Mouse (Mus musculus): ENCODE results near the gene Nxpe2. TPM values are rescaled to one million over a fixed set of nuclear protein-coding genes. Genes with fewer than 3 reads are reported as not detected.
"Not testable (repeated sequence)": the region's sequence is repeated elsewhere in the genome, so short reads cannot be mapped to it uniquely, and the experiment has no call there.

The Nxpe2 gene
- polyA plus RNA-seq, 1 experiment from 2014 or later: 0.60 TPM

DNA sequence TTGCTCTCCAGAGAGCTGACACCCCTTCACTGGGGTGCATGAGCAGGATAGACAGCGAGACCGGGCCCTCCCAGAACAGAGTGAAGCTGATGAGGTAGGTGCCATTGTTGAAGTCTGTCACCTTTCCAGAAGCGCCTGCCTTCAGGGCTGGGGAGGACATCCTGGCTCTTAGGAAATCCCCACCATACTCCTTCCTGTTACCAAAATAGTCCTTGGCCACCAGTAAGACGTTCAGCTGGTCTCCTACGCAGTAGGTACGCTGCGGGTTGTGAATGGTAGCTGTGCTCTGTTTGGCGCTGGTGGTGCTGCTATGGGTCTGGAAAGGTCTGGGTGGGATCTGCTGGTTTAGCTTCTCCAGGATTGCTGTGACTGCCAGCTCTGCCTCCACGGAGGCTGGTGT, 26.9 kb downstream of the Nxpe2 start:
- Histone ChIP-seq H3K4me2 (ENCODE audit: low read length) (no peak overlapping the region), H3K36me3 (ENCODE audit: control insufficient read depth, insufficient read depth, low read length) (no peaks in the 10 kb centered on the region), H3K4me3 (ENCODE audit: low read depth, low read length) (no peak overlapping the region), H3K9me3 (ENCODE audit: control insufficient read depth, low read length) (no peaks in the 10 kb centered on the region), H3K4me1 (replicated peaks; ENCODE audit: control insufficient read depth, insufficient read depth, low read length) (no peaks in the 10 kb centered on the region), H3K27ac (ENCODE audit: low read depth) (no peak overlapping the region), H3K9ac (ENCODE audit: low read length) (no peak overlapping the region), H3K27me3 (replicated peaks; ENCODE audit: control insufficient read depth, insufficient read depth, low read length) (no peaks in the 10 kb centered on the region)
- no peak for ATAC-seq (replicated peaks; ENCODE audit: low FRiP score, low TSS enrichment, low read depth)
- no peak for DNase-seq (ENCODE audit: low spot score)
- 82% methylated on average over 9 of the region's 9 CpGs for WGBS

DNA sequence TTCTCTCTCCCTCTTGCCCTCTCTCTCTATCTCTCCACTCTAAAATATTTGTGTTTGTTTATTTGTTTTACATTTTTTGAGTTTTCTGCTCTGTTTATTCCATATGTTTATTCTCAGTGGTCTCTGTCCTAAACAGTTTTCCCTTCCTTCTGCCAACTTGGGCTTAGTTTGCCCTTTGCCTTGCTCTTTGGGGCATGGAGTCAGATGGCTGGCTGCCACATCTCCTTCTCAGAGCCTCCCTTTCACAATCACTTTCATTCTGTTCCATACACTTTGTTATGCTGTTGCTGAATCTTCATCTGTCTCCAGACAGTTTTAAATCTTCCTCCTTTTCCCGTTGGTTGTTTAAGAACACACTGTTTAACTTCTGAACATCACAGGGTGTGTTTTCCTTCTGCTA, 37.4 kb downstream of the Nxpe2 start:
- 84% methylated on average over 1 of the region's 1 CpGs for WGBS
- no peak for DNase-seq (ENCODE audit: low spot score)

DNA sequence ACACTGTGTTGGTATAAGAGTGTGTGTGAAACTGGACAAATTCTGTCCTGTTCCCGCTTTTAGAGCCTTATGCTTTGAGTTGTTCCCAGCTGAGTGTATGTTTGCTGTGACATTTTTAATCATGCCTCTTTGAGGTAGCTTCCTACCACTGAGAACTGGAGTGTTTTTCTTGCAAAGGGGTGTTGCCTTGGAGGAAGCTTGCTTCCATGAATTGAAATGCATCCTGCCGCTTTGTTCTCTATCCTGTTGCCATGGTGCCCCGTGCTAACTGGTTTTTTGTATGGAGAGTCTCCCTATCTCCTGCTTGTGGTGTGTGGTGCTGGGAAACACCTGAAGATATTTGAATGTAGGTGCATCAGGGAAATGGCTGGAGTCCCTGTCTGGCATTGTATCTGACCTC, 39.1 kb downstream of the Nxpe2 start:
- Histone ChIP-seq H3K36me3 (ENCODE audit: control insufficient read depth, insufficient read depth, low read length) (no peaks in the 10 kb centered on the region), H3K4me1 (replicated peaks; ENCODE audit: control insufficient read depth, insufficient read depth, low read length) (no peaks in the 10 kb centered on the region), H3K9ac (ENCODE audit: low read length) (no peak overlapping the region), H3K9me3 (ENCODE audit: control insufficient read depth, low read length) (no peaks in the 10 kb centered on the region), H3K27ac (ENCODE audit: low read depth) (no peak overlapping the region; the same call in 1 of the 2 replicates), H3K4me2 (ENCODE audit: low read length) (no peak overlapping the region), H3K27me3 (replicated peaks; ENCODE audit: control insufficient read depth, insufficient read depth, low read length) (no peaks in the 10 kb centered on the region), H3K4me3 (ENCODE audit: low read depth, low read length) (no peak overlapping the region)
- DNase-seq (ENCODE audit: low spot score): no peak
- WGBS: 63% methylated on average over 3 of the region's 3 CpGs
- ATAC-seq (replicated peaks; ENCODE audit: low FRiP score, low TSS enrichment, low read depth): no peak

More for the DNA sequence above, 37.4 kb downstream of the Nxpe2 start:
- Histone ChIP-seq H3K4me3 (ENCODE audit: low read depth, low read length) (no peak overlapping the region), H3K27me3 (replicated peaks; ENCODE audit: control insufficient read depth, insufficient read depth, low read length) (no peaks in the 10 kb centered on the region), H3K36me3 (ENCODE audit: control insufficient read depth, insufficient read depth, low read length) (no peaks in the 10 kb centered on the region), H3K4me1 (replicated peaks; ENCODE audit: control insufficient read depth, insufficient read depth, low read length) (no peaks in the 10 kb centered on the region), H3K27ac (ENCODE audit: low read depth) (no peak overlapping the region), H3K4me2 (ENCODE audit: low read length) (no peak overlapping the region), H3K9me3 (ENCODE audit: control insufficient read depth, low read length) (no peaks in the 10 kb centered on the region), H3K9ac (ENCODE audit: low read length) (no peak overlapping the region)
- no peak for ATAC-seq (replicated peaks; ENCODE audit: low FRiP score, low TSS enrichment, low read depth)

DNA sequence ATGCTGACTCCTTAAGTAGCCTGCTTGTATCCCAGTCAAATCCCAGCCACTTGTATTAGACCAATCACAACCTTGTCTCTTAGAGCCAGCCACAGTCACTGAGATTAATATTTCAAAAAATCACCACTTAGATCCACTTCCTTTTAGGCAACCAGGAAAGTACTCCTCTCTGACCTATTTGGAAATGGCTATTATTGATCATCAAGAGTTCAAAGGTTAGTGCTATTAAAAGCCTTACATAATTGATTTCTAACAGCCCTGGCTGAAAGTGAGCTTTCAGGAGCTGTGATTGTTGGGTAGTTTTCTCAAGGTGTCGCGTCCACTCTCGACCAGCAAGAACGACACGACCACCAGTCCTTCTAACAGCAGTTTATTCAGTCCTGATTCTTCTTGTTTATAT, 42.0 kb downstream of the Nxpe2 start:
- no peak overlapping the region for H3K4me3 ChIP-seq (ENCODE audit: low read depth, low read length)
- no peaks in the 10 kb centered on the region for H3K4me1 ChIP-seq (replicated peaks; ENCODE audit: control insufficient read depth, insufficient read depth, low read length)
- 73% methylated on average over 5 of the region's 5 CpGs for WGBS
- no peak overlapping the region for H3K9ac ChIP-seq (ENCODE audit: low read length)
- no peak overlapping the region for H3K4me2 ChIP-seq (ENCODE audit: low read length)
- ATAC-seq (replicated peaks; ENCODE audit: low FRiP score, low TSS enrichment, low read depth) (no peak), DNase-seq (ENCODE audit: low spot score) (no peak)
- H3K36me3 ChIP-seq (ENCODE audit: control insufficient read depth, insufficient read depth, low read length): no peaks in the 10 kb centered on the region
- H3K27ac ChIP-seq (ENCODE audit: low read depth): no peak overlapping the region
- H3K27me3 ChIP-seq (replicated peaks; ENCODE audit: control insufficient read depth, insufficient read depth, low read length): no peaks in the 10 kb centered on the region
- H3K9me3 ChIP-seq (ENCODE audit: control insufficient read depth, low read length): no peaks in the 10 kb centered on the region

DNA sequence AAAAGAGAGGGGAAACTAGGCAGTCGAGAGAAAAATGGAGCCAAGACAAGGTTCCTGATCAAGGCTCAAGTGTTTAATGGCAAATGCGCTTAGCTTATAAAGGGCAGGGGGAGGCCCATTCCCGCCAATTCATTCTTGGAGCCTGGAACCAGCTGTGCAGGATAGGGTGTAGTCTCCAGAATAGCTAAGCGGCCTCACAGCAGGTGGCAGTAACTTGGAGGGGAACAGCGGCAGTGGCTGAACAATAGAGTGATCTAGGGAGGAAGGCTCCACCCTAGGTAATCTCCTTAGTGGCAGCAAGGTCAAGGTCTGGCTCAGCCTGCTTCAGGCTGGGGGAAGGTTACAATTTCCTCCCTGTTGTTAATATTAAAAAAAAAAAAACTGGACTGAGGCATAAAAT, 49.7 kb downstream of the Nxpe2 start:
- 50% methylated on average over 5 of the region's 5 CpGs for WGBS
- not testable (repeated sequence) for H3K4me2 ChIP-seq (ENCODE audit: low read length); ATAC-seq (replicated peaks; ENCODE audit: low FRiP score, low TSS enrichment, low read depth); H3K36me3 ChIP-seq (ENCODE audit: control insufficient read depth, insufficient read depth, low read length); H3K9ac ChIP-seq (ENCODE audit: low read length); H3K9me3 ChIP-seq (ENCODE audit: control insufficient read depth, low read length); H3K27ac ChIP-seq (ENCODE audit: low read depth); H3K4me1 ChIP-seq (replicated peaks; ENCODE audit: control insufficient read depth, insufficient read depth, low read length); DNase-seq (ENCODE audit: low spot score); H3K27me3 ChIP-seq (replicated peaks; ENCODE audit: control insufficient read depth, insufficient read depth, low read length); H3K4me3 ChIP-seq (ENCODE audit: low read depth, low read length)

DNA sequence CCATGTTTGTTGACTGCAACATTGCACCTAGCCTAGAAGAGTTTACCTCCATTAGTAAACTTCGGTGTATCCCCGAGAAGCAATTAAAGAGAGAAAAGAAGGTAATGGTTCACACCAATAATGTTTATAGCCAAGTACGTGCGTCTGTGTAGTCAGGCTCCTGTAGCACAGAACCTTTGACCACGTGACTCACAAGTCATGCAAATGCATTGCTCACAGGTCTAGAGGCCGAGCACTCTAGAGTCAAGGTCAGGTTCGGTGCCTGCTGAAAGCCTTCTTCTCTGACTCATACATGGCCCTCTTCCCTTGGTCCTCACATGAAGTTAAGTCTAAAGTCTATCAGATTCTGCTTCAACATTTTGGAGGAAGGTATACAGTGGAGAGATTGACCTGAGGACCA, 54.3 kb downstream of the Nxpe2 start:
- H3K4me3 ChIP-seq (ENCODE audit: low read depth, low read length): no peak overlapping the region
- H3K27ac ChIP-seq (ENCODE audit: low read depth): no peak overlapping the region
- WGBS: 82% methylated on average over 7 of the region's 7 CpGs
- no peak overlapping the region for H3K9ac ChIP-seq (ENCODE audit: low read length)
- H3K9me3 ChIP-seq (ENCODE audit: control insufficient read depth, low read length): no peaks in the 10 kb centered on the region
- no peaks in the 10 kb centered on the region for H3K36me3 ChIP-seq (ENCODE audit: control insufficient read depth, insufficient read depth, low read length)
- DNase-seq (ENCODE audit: low spot score): no peak
- no peak overlapping the region for H3K4me2 ChIP-seq (ENCODE audit: low read length)
- no peaks in the 10 kb centered on the region for H3K4me1 ChIP-seq (replicated peaks; ENCODE audit: control insufficient read depth, insufficient read depth, low read length)
- H3K27me3 ChIP-seq (replicated peaks; ENCODE audit: control insufficient read depth, insufficient read depth, low read length): no peaks in the 10 kb centered on the region
- no peak for ATAC-seq (replicated peaks; ENCODE audit: low FRiP score, low TSS enrichment, low read depth)

DNA sequence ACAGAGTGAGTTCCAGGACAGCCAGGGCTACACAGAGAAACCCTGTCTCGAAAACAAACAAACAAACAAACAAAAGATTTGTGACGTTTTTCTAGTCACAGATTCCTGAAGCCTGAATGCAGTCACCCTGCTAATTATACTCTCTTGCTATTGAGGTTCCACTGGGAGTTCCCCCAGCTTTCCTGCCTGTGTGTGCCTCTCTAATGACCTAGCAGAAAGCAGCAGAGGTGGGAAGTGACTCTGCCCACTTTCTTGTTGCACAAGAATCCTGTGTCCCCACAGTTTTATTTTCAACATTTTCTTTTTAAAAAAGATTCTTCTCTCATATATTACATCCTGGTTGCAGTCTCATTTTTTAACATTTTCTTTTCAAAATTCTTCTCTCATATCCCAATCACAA, 58.5 kb downstream of the Nxpe2 start:
- H3K4me3 ChIP-seq (ENCODE audit: low read depth, low read length): no peak overlapping the region
- H3K4me2 ChIP-seq (ENCODE audit: low read length): no peak overlapping the region
- 65% methylated on average over 2 of the region's 2 CpGs for WGBS
- no peaks in the 10 kb centered on the region for H3K4me1 ChIP-seq (replicated peaks; ENCODE audit: control insufficient read depth, insufficient read depth, low read length)
- no peak overlapping the region for H3K27ac ChIP-seq (ENCODE audit: low read depth)
- H3K27me3 ChIP-seq (replicated peaks; ENCODE audit: control insufficient read depth, insufficient read depth, low read length): no peaks in the 10 kb centered on the region
- DNase-seq (ENCODE audit: low spot score) (no peak), ATAC-seq (replicated peaks; ENCODE audit: low FRiP score, low TSS enrichment, low read depth) (no peak)
- H3K36me3 ChIP-seq (ENCODE audit: control insufficient read depth, insufficient read depth, low read length): no peaks in the 10 kb centered on the region
- H3K9me3 ChIP-seq (ENCODE audit: control insufficient read depth, low read length): no peaks in the 10 kb centered on the region
- H3K9ac ChIP-seq (ENCODE audit: low read length): no peak overlapping the region

DNA sequence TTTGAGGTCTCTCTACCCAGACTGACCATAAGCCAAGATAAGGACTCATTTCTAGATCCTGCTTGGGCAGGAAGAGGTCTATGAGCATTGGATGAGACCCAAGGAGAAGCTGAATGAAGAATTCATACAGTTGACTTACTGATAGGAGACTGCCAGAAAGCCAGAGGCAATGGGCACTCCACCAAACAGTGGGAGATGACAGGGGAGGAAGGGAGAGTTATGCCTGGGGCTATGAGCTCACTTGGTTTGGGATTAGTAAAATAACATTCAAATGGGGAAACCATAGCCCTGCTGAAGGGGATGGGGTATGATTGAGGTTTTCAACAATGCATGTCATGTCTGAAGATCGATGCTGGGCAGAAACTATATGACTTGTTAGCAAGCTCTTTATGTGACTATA, 63.0 kb downstream of the Nxpe2 start:
- Histone ChIP-seq H3K4me3 (ENCODE audit: low read depth, low read length) (no peak overlapping the region), H3K4me1 (replicated peaks; ENCODE audit: control insufficient read depth, insufficient read depth, low read length) (no peaks in the 10 kb centered on the region), H3K36me3 (ENCODE audit: control insufficient read depth, insufficient read depth, low read length) (no peaks in the 10 kb centered on the region), H3K27me3 (replicated peaks; ENCODE audit: control insufficient read depth, insufficient read depth, low read length) (no peaks in the 10 kb centered on the region), H3K9me3 (ENCODE audit: control insufficient read depth, low read length) (no peaks in the 10 kb centered on the region), H3K27ac (ENCODE audit: low read depth) (no peak overlapping the region), H3K4me2 (ENCODE audit: low read length) (no peak overlapping the region), H3K9ac (ENCODE audit: low read length) (no peak overlapping the region)
- WGBS: 83% methylated on average over 1 of the region's 1 CpGs
- DNase-seq (ENCODE audit: low spot score): no peak
- no peak for ATAC-seq (replicated peaks; ENCODE audit: low FRiP score, low TSS enrichment, low read depth)

DNA sequence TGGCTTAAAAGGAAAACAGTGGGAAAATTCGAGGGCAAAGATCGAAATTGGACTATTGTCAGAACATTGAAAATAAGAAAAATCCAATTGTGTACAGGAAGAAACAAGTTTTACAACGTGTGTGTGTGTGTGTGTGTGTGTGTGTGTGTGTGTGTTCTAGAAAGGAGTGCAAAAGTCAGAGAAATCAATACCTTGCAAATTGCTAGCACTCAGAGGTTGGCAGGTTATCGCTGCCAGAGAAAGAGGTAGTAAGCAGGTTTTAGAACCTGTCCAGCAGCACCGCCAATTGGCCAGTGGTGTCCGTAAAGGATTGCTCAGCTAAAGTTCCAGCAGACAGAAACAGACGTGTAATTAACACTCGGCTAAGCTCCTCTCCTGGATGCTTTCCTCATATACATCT, 69.0 kb downstream of the Nxpe2 start:
- 83% methylated on average over 8 of the region's 8 CpGs for WGBS
- no peak for DNase-seq (ENCODE audit: low spot score)
- no peaks in the 10 kb centered on the region for H3K9me3 ChIP-seq (ENCODE audit: control insufficient read depth, low read length)

More for the DNA sequence above, 69.0 kb downstream of the Nxpe2 start:
- ATAC-seq (replicated peaks; ENCODE audit: low FRiP score, low TSS enrichment, low read depth): no peak
- no peak overlapping the region for H3K4me3 ChIP-seq (ENCODE audit: low read depth, low read length)
- no peaks in the 10 kb centered on the region for H3K4me1 ChIP-seq (replicated peaks; ENCODE audit: control insufficient read depth, insufficient read depth, low read length)
- no peak overlapping the region for H3K9ac ChIP-seq (ENCODE audit: low read length)
- no peaks in the 10 kb centered on the region for H3K27me3 ChIP-seq (replicated peaks; ENCODE audit: control insufficient read depth, insufficient read depth, low read length)
- no peak overlapping the region for H3K4me2 ChIP-seq (ENCODE audit: low read length)
- H3K27ac ChIP-seq (ENCODE audit: low read depth): no peak overlapping the region
- H3K36me3 ChIP-seq (ENCODE audit: control insufficient read depth, insufficient read depth, low read length): no peaks in the 10 kb centered on the region

Data from intestine, embryonic 14.5 days (tissue).